Mouse (Mus musculus): ENCODE data around the gene Olfr718-ps1. TPM values are rescaled to one million over a fixed set of nuclear protein-coding genes. Genes with fewer than 3 reads are reported as not detected.
A peak's percentile ranks its signal among the peaks of the same experiment; 100 is the strongest.

The Olfr718-ps1 gene
- total RNA-seq, 1 experiment = 0.36 TPM

DNA sequence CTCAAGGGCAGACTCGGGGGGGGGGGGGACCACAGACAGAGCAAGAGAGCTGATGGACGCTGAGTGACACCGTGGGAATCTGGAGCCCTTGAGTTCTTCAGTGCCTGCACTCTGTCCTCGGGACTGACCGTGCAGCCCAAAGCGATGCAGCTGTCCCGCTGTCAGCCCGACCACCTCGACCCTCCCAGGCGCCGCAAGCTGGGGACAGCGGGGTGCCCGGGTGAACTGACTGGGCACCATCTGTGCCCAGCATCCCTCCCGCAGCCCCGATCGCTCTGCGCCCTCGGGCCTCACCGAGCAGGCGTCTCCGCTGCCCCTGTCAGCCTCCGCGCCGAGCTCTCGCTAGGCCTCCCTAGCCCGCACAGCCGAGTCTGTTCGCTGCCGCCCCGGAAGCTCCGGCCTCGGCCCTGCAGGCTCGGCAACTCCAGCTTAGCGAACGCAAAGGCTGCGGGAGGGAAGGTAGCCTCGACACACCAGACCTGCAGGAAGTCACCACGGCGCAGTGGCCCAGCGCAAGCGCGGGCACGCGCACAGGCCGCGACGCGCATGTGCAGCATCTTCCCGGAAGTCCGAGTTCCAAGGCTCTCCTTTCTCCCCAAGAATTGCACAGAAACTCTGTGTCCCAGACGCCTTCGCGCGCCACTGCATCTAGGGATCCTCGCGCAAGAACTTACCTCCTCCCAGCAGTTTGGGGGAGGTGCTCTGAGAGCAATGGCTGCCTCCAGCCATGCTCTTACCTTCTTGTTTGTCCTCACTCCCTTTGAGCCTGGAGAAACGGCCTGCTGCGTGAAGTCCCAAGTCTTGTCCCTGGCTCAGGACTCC, 33.1 kb upstream of the Olfr718-ps1 start, which contains the start of the genes Rbak and Spdye4b:
Rbak (minus strand) TSS at position 521 of the 822 bp plus-strand sequence.
Spdye4b (plus strand) TSS at position 763 of the 822 bp plus-strand sequence.
- no peak within 1 kb of the TSS for H3K27ac ChIP-seq (ENCODE audit: insufficient read depth, low read depth, low read length, poor library complexity, severe bottlenecking)
- in situ Hi-C loops (cut with MboI; ENCODE audit: low sequenced_read_pairs in 2 of 2, unreplicated experiment in 2 of 2) = no loop called here
- DNase-seq (ENCODE audit: low read depth, low spot score) = peak; percentile 87
- H3K4me1 ChIP-seq (ENCODE audit: control insufficient read depth in 2 of 2, insufficient read depth in 2 of 2, low read length in 2 of 2, poor library complexity in 1 of 2) = peaks cover 2 to 3% of the 10 kb centered on the region in 2 experiments; a peak in 2 of 4 replicates
- TF ChIP-seq HCFC1 (IDR thresholded peaks at IDR 0.05; ENCODE audit: borderline replicate concordance, insufficient read depth, low read length) = peak; percentile 93
- TF ChIP-seq ZC3H11A (IDR thresholded peaks at IDR 0.05; ENCODE audit: borderline replicate concordance, low read depth, low read length) = no peak
- no peak for TF ChIP-seq MAFK (IDR thresholded peaks at IDR 0.05; ENCODE audit: insufficient read depth, low read depth, low read length)
- no peak for TF ChIP-seq ZNF384 (IDR thresholded peaks at IDR 0.05; ENCODE audit: low read depth, low read length)
- no peak for TF ChIP-seq CHD2 (IDR thresholded peaks at IDR 0.05; ENCODE audit: low read depth, low read length)
- H3K9me3 ChIP-seq (ENCODE audit: control insufficient read depth, insufficient read depth, low read depth, low read length) = no peaks in the 10 kb centered on the region
- H3K36me3 ChIP-seq (ENCODE audit: control insufficient read depth, insufficient read depth, low read length, poor library complexity, severe bottlenecking) = peaks cover 13% of the 10 kb centered on the region
- peak within 1 kb of the TSS; percentile 85 for H3K9ac ChIP-seq (ENCODE audit: insufficient read depth, low read depth, low read length, poor library complexity, severe bottlenecking)
- H3K4me3 ChIP-seq (ENCODE audit: insufficient read depth in 1 of 2, low read depth in 1 of 2, low read length in 2 of 2, poor library complexity in 1 of 2, severe bottlenecking in 1 of 2) = peak within 1 kb of the TSS; percentile 55 to 77

DNA sequence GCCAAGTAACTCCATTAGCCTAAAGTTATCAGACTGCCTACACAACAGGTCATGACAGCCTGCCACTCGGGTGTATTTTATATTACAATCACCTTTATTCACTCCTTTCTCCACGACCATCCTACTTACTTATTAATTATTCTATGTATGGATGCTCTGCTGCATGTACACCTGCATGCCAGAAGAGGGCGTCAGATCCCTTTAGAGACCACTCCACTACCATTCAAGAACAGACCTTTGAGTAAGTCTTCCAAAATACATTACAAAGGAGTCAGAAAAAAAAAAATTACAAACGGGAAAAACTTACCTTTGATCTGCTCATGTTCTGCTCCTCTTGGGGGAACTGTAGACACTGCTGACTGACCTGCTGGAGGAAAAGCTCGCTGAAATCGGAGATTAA, 31.8 kb upstream of the Olfr718-ps1 start:
- peaks cover 17% of the 10 kb centered on the region for H3K36me3 ChIP-seq (ENCODE audit: control insufficient read depth, insufficient read depth, low read length, poor library complexity, severe bottlenecking)
- no peak for DNase-seq (ENCODE audit: low read depth, low spot score)
- no peak overlapping the region for H3K27ac ChIP-seq (ENCODE audit: insufficient read depth, low read depth, low read length, poor library complexity, severe bottlenecking)
- in situ Hi-C loops (cut with MboI; ENCODE audit: low sequenced_read_pairs in 2 of 2, unreplicated experiment in 2 of 2) = no loop called here
- H3K9ac ChIP-seq (ENCODE audit: insufficient read depth, low read depth, low read length, poor library complexity, severe bottlenecking) = no peak overlapping the region
- no peak overlapping the region for H3K4me3 ChIP-seq (ENCODE audit: insufficient read depth in 1 of 2, low read depth in 1 of 2, low read length in 2 of 2, poor library complexity in 1 of 2, severe bottlenecking in 1 of 2)
- peak; percentile 11; the same call in 1 of the 2 replicates for TF ChIP-seq ZC3H11A (IDR thresholded peaks at IDR 0.05; ENCODE audit: borderline replicate concordance, low read depth, low read length)
- no peak for TF ChIP-seq CHD2 (IDR thresholded peaks at IDR 0.05; ENCODE audit: low read depth, low read length)
- H3K4me1 ChIP-seq (ENCODE audit: control insufficient read depth in 2 of 2, insufficient read depth in 2 of 2, low read length in 2 of 2, poor library complexity in 1 of 2) = peaks cover 2 to 3% of the 10 kb centered on the region in 2 experiments; a peak in 2 of 4 replicates
- no peaks in the 10 kb centered on the region for H3K9me3 ChIP-seq (ENCODE audit: control insufficient read depth, insufficient read depth, low read depth, low read length)

DNA sequence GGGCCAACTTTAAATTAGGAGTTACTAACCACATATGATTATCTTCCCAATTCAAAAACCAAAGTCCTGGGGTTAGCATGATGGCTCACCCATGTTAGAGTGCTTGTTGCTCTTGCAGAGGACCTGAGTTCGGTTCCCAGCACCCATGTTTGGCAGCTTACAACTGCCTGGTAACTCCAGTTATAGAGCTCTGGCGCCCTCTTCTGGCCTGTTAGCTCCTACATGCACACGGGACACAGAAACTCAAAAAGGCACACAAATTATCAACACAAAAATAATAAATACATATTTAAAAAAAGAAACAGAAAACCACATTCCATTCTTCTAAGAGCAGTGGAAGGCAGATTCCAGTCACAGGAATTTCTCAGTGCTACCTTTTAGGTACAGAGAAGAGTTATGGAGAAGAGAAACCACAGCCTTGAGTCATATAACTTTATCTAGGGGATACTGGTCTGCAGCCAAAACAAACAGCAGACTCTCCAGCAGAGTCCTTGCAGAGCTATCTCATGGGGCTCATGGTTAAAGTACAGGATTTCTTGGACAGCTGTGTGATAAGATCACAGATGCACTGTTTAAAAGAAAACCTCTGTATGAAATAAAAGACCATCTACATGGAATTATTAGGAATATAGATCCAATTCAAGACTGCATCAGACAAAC, 30.3 kb upstream of the Olfr718-ps1 start:
- H3K27ac ChIP-seq (ENCODE audit: insufficient read depth, low read depth, low read length, poor library complexity, severe bottlenecking) = no peak overlapping the region
- in situ Hi-C loops (cut with MboI; ENCODE audit: low sequenced_read_pairs in 2 of 2, unreplicated experiment in 2 of 2) = no loop called here
- H3K36me3 ChIP-seq (ENCODE audit: control insufficient read depth, insufficient read depth, low read length, poor library complexity, severe bottlenecking) = peaks cover 28% of the 10 kb centered on the region
- no peak overlapping the region for H3K4me3 ChIP-seq (ENCODE audit: insufficient read depth in 1 of 2, low read depth in 1 of 2, low read length in 2 of 2, poor library complexity in 1 of 2, severe bottlenecking in 1 of 2)
- DNase-seq (ENCODE audit: low read depth, low spot score) = no peak
- H3K4me1 ChIP-seq (ENCODE audit: control insufficient read depth in 2 of 2, insufficient read depth in 2 of 2, low read length in 2 of 2, poor library complexity in 1 of 2) = peaks cover 2 to 3% of the 10 kb centered on the region in 2 experiments; a peak in 2 of 4 replicates
- peak; percentile 19; the same call in 1 of the 2 replicates for TF ChIP-seq ZC3H11A (IDR thresholded peaks at IDR 0.05; ENCODE audit: borderline replicate concordance, low read depth, low read length)
- TF ChIP-seq MAFK (IDR thresholded peaks at IDR 0.05; ENCODE audit: insufficient read depth, low read depth, low read length) = no peak
- no peaks in the 10 kb centered on the region for H3K9me3 ChIP-seq (ENCODE audit: control insufficient read depth, insufficient read depth, low read depth, low read length)
- no peak overlapping the region for H3K9ac ChIP-seq (ENCODE audit: insufficient read depth, low read depth, low read length, poor library complexity, severe bottlenecking)

DNA sequence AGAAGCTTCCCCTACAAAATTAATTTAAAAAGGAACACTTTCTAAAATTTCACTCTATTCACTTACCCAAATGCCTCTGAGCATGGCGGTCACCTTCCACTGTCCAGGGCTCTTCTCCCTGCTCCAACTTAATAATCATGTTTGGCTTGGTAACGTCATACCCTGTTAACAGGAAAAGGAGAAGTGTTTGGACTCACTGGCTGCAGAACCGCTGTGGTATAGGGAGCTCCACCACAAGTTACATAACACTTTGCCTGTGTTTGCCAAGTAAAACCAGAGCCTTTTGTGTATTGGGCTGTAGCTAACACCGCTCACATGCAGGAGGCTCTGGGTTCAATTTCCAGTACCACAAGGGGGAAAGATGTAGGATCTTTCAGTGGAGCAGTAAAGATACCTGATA, 28.6 kb upstream of the Olfr718-ps1 start:
- TF ChIP-seq ZNF384 (IDR thresholded peaks at IDR 0.05; ENCODE audit: low read depth, low read length) = no peak
- no peak for TF ChIP-seq MAFK (IDR thresholded peaks at IDR 0.05; ENCODE audit: insufficient read depth, low read depth, low read length)
- TF ChIP-seq ZC3H11A (IDR thresholded peaks at IDR 0.05; ENCODE audit: borderline replicate concordance, low read depth, low read length) = no peak
- TF ChIP-seq CHD2 (IDR thresholded peaks at IDR 0.05; ENCODE audit: low read depth, low read length) = no peak
- TF ChIP-seq HCFC1 (IDR thresholded peaks at IDR 0.05; ENCODE audit: borderline replicate concordance, insufficient read depth, low read length) = no peak
- H3K4me3 ChIP-seq (ENCODE audit: insufficient read depth in 1 of 2, low read depth in 1 of 2, low read length in 2 of 2, poor library complexity in 1 of 2, severe bottlenecking in 1 of 2) = no peak overlapping the region
- DNase-seq (ENCODE audit: low read depth, low spot score) = no peak
- H3K36me3 ChIP-seq (ENCODE audit: control insufficient read depth, insufficient read depth, low read length, poor library complexity, severe bottlenecking) = peaks cover 28% of the 10 kb centered on the region
- in situ Hi-C loops (cut with MboI; ENCODE audit: low sequenced_read_pairs in 2 of 2, unreplicated experiment in 2 of 2) = no loop called here
- no peak overlapping the region for H3K9ac ChIP-seq (ENCODE audit: insufficient read depth, low read depth, low read length, poor library complexity, severe bottlenecking)
- H3K9me3 ChIP-seq (ENCODE audit: control insufficient read depth, insufficient read depth, low read depth, low read length) = no peaks in the 10 kb centered on the region
- H3K4me1 ChIP-seq (ENCODE audit: control insufficient read depth in 2 of 2, insufficient read depth in 2 of 2, low read length in 2 of 2, poor library complexity in 1 of 2) = peaks cover 2 to 3% of the 10 kb centered on the region in 2 experiments; a peak in 2 of 4 replicates
- no peak overlapping the region for H3K27ac ChIP-seq (ENCODE audit: insufficient read depth, low read depth, low read length, poor library complexity, severe bottlenecking)
